Mouse (Mus musculus) fat pad, adult 2 months (tissue): ENCODE data around the gene Zbtb34.

Source experiments
- DNase-seq: peaks from one replicate; pipeline ENCODE4 v3.0.0-alpha.2; 2011; ENCODE audit warnings: low read depth, low spot score; ENCODE audit errors: extremely low read depth

Gene Zbtb34

DNA sequence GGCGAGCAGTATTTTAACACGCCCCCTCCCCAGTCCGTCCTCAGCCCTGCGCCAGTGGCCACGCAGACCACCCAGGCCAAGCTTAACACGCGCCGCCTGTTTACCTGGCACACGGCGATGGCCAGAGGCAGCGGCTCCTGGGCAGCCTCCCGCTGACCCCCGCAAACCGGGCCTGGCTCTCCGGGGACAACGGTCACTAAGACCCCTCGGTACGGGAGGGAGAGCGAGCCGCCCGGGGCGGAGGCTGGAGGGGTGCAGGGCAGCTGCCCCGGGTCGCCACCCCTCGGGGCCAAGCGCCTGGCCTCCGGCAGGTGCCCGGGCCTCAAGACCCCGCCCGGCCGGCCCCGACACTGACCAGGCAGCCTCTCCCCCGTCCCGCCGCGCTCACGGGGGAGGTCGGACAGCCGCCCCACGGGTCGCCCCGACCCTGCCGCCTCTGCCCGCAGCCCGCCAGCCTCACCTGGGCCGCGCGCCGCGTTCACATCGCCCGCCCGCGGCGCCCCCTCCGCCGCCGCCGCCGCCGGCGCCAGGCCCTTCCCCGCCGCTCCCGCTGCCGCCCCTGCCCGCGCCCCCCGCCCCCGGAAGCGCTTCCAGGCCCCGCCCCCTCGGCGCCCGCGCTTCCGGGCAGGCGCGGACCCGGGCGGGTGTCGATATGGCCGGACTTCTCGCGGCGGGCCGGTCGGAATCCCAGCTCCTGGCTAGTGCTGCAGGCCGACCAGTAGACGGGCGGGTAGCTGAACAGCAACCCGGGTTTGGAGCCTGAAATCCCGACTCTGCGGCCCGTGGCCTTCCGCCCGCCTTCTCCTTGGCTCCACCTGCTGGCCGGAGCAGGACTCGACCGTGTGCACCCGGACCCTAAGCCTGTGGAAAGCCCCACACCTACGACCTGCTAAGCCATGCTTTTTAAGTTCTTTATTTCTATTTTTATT is at the start of gene Zbtb34:
Gene Zbtb34, minus strand, starts transcription at position 554 of the 929 bp plus-strand sequence.
- no peak for DNase-seq

DNA sequence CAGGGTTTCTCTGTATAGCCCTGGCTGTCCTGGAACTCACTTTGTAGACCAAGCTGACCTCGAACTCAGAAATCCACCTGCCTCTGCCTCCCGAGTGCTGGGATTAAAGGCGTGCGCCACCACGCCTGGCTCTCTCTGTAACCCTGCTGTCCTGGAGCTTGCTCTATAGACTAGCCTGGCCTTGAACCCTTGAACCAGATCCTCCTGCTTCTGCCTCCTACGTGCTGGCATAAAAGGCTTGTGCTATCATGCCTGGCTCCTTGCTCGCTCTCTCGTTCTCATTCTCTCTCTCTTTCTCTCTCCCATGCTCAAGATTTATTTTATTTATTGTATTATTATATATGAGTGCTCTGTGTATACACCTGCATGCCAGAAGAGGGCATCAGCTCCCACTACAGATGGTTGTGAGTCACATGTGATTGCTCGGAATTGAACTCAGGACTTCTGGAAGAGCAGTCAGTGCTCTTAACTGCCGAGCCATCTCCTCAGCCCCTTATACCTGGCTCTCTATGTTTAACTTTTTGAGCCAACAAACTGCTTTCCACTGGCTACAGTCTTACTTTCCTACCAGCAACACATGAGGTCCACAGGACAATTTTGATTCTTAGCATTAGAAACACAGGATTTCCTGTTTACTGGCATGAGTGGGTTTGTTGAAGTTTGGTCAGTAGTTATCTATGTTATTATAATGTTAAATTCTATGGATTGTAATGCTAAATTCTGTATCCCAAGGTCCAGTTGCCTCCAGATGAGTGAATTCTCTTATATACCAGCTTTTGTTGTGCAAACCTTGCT is 47.0 kb upstream of the Zbtb34 start:
- DNase-seq = no peak

DNA sequence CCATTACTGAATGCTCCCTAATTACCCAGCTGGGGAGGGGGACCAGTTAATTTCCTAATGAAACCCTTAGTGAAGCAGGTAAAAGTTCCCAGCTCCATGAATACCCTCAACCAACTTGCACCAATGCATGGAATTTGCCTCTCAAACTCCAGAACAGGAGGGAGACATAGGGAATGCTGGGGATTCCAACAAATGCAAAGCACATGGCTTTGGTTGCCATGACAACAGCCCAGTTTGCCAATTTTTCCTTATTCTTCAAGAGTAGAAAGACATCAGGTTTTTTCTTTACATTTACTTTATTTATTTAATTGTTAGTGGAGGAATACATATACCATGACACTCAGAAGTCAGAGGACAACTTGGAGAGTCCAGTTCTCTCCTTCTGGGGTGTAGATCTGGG is 44.8 kb upstream of the Zbtb34 start:
- DNase-seq = no peak

DNA sequence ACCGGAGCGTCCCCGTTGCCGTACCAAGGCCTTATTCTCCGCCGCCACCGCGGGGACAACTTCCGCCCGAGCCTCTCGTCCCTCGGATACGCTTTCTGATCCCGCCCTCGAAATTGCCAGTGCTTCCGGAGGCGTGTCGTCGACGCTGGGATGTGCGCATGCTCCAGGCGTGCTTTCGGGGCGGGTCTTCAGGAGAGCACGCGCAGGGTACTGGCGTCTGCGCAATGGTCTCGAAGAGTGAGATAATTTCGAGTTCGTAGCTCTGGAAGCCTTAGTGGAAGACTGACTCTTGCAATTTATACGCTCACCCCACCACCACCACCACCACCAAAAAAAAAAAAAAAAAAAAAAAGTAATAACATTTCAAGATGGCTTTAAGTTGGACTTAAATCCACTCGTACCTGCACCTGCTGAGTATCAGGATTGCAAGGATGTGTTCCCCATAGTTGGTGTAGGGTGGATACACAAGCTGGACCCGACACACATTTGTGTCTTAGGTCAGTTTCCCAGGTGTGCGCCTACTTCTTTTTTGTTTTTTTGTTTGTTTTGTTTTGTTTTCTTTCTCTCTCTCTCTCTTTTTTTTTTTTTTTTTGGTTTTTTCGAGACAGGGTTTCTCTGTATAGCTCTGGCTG is 37.5 kb upstream of the Zbtb34 start, which contains the start of gene Zbtb43:
Gene Zbtb43, minus strand, starts transcription at position 94 of the 632 bp plus-strand sequence.
- DNase-seq = no peak

DNA sequence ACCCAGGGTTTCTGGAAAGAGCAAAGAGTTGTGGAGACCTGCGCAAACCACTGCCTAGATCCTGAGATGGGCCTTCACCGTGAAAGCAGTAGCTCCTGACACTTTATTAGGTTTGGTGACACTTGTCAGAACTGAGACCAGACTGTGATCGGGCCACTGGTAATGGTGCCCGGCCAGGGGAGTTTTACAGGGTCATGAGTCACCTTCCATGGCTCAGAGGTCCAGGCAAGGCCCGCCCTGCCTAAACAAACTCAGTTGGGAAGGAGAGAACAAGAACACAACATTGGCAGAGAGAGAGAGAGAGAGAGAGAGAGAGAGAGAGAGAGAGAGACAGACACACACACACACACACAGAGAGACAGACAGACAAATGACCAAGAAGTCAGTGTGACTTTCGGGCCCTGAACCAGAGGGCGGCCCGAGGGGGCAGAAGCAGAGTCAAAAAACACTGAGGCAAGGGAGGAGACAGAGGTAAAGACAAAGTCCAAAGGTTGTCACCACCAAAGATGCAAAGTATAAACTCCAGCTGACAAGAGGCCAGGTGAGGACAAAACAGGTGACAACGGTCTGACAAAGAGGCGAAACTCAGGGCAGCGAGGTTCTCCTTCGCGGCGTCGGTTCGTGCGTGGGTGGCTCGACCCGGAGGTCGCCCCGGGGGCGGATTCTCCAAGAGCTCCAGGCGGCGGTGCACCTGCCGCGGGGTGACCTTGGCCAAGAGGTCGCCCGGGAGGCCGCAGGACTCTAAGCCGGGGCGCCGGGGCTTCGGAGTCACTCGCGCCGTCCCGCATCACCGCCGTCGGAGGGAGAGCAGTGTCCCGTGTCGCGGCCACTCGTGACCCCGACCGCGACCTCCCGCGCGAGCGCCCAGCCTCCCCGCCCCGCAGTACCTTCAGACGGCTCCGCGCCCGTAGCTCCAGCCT is 36.7 kb upstream of the Zbtb34 start:
- DNase-seq = no peak

DNA sequence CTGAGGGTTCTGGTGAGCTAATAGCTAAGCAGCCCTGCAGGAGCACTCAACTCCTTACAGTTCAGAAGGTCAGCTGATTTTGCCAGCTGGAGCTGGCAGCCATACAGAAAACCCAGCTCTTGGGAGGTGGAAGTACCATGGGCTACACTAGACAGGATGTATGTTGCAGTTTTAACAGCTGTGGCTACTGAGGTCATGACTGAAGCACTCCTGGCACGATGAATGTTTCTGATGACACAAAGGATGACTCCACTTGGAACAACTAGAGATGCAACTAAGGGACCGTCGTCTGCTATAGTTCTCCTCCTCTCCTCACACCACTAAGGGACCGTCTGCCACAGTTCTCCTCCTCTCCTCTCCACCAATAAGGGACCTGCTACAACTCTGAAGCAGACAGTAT is 34.8 kb upstream of the Zbtb34 start:
- no peak for DNase-seq

DNA sequence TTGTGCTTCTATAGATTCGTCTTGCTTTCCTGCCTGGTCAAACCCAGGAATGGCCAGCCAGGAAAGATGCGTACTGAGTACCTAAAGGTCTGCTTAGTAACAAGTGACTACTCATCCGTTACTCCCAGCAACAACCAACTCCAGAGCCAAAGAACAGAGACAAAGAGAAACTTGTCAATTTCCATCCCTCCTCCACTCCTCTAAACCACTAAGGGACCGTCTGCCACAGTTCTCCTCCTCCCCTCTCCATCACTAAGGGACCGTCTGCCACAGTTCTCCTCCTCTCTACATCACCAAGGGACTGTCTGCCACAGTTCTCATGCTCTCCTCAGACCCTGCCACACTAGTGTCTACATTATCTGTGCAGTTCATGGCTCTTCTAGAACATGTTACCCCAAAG is 34.1 kb upstream of the Zbtb34 start:
- DNase-seq = no peak

DNA sequence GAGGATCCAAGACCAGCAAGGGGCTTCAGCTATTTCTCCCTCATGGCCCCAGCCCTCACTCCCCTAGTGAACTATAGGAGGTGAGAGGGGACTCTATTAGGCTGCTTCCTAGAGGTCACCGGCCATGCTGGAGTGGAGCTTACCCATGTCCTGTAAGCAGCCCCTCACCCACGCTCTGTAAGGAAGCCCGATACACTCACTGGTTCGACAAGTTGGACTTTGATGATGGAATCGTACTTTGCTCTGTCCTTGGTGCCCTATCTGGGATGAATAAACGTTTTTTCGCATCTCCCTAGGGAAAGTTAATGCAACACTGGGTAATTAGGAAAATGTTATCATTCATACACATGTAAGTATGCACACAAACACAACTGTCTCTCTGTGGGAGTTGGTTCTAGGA is 30.9 kb upstream of the Zbtb34 start:
- no peak for DNase-seq

DNA sequence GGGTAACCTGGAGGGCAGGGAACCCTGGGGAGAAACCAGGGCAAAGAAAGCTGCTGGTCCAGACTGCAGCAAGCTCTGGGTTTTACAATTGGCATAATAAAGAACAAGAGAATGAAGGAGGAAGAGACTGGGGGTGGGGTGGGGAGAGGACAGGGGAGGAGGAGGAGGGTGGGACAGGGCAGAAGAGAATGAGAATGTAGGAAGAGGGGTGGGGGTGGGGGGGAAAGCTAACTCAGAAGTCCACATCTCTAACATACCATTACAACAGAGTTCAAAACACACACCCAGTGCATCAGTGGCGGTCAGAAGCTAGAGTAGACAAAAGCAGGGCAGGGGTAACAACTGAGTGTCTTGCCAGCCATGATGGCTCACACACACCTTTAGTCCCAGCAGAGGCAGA is 29.9 kb upstream of the Zbtb34 start:
- no peak for DNase-seq

DNA sequence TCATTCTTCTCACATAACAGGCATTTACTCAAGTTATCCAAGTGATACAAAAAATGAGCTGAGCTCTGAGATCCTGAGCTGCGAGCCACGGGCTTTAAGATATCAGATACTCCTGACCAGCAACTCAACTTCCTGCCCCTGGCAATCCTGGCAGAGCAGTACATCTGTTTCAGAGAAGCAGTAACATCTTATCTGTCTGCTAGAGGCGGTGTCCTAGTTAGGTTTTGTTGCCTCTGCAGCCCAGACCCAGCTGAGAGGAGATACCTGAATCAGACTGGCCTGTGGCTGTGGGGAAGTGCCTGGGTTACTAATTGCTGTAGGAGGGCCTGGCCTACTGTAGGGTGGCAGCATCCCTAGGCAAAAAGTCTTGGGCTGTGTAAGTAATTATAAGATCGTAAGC is 28.5 kb upstream of the Zbtb34 start:
- DNase-seq = no peak

DNA sequence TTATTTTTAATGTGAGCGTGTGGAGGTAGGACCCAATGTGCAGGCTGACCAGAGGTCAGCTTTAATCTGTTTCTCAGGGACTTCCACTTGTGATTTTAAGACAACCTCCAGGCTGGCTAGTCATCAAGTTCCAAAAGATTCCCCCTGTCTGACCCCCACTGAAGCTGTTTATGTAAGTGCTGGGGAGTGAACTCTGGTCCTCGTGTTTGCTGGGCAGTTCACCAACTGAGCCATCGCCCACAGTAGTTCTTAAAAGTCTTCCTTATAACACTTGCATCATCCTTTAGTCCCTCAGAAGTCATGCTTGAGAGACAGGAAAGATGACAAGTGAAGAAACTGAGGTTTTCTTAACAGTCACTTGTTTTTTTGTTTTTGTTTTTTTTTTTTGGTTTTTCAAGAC is 25.6 kb upstream of the Zbtb34 start:
- no peak for DNase-seq

DNA sequence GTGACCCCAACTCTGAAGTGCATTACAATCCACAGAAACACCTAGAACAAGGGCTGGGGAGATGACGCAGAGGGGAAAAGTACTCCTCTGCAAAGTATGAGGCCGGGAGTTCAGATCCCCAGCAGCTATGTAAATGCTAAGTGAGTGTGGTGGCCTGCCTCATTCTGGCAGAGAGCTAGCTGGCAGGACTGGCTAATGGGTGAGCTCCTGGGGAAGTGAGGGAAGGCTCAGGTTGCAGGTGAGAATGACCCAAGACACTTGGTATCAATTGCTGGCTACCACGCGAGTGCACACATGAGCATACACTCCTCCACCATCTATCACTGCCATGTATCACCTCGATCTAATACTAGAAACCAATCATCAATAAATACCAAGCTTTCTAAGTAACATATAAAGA is 25.1 kb upstream of the Zbtb34 start:
- no peak for DNase-seq

DNA sequence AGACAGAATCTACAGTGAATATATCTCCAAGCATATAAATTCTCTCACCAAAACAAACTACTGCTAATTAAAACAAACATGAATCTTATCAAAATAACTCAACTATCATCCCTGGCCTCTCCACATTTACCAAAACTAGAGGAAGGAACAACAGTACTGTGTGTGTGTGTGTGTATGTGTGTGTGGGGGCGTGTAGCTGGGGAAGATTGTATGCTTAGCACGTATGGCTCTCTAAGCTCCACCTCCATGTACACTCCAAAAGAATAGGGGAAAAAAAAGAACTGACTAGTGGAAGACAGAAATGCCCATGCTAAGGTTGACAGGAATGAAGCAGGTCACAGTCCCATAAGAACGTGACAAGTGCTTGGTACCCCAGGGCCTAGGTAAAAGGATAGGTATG is 24.2 kb upstream of the Zbtb34 start:
- DNase-seq = no peak

DNA sequence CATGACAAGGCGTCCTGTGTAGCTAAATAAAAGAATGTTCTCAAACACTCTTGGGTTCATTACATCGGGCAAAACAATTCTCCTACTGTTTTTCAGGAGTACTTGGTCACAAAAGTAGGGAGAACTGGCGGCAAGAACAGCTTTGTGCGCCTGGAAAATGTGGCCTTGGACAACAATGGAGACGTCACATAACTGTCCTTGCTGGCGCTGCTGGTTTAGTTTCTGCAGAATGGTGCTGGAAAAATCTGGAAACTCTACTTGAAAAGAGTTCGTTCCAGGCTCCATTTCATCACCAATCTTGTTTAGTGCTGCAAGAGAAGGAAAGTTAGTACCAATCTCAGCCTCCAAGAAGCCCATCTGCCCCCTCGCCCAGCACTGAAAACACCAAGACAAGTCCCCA is 23.7 kb upstream of the Zbtb34 start:
- no peak for DNase-seq

DNA sequence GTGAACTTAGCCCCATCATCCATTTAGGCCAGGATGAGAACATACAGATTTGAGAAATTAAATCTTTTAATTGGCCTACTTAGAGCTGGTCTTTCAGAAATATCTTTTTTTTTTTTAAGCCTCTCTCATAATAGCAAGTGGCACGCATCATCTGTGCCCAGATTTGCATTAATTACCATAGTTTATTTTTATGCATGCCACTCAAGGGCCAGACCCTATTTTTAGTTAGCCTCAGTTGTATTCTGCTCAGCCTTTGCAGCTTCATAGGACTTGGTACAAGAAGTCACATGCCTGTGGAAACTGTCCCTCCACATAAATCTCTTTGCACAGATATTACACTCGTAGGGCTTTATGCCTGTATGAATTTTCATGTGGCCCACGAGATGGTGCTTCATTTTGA is 22.4 kb upstream of the Zbtb34 start:
- no peak for DNase-seq

DNA sequence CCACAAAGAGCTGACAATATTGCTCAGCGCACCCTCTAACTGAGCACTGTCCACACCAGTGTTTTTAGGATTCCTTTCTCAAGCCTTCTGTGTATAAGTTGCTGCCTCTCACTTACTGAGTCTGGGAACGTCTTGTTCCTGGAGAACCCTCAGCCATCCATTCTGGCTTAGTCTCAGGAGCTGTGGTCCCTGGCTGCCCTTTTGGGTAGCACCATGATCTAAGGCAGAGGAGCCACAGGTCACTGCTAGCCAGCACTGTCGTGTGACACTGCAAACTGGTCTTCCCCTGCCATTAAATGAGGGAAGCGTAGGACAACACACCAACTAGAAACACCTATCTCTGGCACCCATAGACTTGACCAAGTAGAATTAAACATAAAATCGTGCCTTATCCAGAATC is 21.6 kb upstream of the Zbtb34 start:
- no peak for DNase-seq

DNA sequence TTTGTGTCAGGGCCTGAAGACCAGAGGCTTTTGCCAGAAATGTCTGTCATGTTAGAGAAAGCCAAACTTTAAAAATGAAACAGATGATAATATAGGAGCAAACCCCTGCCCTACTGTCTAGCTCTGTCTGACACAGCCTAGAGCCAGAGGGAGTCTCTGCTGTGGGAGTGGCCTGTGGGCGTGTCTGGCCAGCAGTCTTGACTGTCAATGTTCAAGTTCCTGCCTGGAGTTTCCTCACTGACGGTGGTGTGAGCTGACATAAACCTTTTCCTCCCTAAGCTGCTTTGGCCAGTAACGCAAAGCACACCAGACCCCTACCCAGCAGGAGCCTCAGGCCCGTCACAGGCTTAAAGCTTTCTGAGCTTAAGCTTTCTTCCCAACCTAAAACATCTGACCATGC is 21.0 kb upstream of the Zbtb34 start:
- no peak for DNase-seq

DNA sequence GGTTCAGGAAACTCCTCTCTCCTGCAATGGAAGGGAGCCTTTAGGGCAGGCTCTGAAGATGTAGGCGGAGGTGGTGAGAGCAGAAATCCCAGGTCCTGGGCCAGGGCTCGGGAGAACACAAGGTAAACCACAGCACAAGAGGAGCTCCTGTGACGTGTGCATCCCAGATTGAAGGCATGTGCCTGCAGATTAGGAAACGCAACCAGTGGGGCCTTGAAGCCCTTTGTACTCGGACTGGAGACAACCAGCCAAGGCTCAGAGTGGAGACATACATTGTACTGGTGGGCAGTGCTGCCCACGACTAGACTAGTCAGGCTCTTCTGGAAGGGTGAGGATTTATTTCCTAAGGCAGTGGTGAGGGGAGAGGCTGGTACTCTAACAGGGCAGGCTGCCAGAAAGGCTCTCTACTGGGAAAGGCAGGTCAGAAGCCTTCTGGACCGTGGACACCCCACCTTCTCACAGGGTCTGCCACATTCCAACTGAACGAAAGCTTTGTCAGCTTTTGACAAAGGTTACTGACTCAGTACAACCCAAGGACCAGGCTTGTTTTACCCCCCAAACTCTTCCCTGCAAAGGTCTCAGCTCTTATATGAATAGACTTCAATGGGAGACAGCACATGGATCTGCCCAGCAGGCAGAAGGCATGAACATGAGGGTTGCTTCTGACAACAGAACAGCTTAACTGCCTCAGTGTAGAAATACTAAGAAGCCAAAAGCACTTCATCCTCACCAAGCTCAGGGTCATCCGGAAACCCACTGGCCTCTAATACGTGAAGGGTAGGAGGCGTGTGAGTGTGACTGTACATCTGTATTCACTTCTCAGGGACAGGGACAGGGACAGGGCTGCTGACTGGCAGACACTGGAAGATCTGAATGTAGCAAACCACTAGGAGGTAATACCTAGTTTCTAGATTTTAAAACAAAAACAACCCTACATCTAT is 20.2 kb upstream of the Zbtb34 start:
- peak; percentile 74 for DNase-seq

DNA sequence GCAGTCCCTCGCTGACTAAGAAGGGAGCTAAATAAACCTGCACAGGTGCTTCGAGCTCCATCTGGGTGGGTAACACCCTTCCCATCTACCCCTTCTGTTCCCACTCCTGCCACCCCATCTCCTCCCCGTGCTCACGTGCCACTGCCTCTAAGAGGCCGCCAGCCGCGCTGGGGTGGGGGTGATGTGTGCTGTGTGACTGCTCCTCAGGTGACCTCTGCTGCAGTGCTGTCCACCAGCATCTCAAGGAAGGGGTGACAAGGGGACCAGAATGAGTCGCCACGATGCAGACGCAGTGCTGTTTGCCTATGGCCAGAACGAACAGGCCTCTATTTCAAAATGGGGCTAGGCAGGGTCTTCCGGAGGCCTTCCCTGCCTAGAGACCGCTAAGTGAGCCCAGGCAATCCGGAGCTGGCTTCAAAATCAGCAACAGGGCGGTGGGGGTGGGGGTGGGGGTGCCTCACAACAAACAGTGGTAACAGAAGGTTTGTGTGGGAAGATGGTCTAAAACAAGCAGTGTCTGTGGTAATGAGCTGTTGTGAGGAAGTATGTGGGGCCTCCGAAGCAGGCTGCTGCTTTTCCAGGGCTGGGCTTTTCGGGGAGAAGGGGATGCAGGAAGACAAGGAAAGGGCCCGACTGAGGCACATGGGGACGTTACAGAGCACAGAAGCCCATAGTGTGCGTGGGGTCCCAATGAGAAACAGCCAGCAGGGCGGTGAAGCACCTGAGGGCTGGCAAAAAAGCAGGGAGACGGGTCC is 18.2 kb upstream of the Zbtb34 start:
- DNase-seq = no peak
